Mouse (Mus musculus): ENCODE data around the gene Tceal9.
"Not testable (repeated sequence)": the region's sequence is repeated elsewhere in the genome, so short reads cannot be mapped to it uniquely, and the experiment has no call there.

The Tceal9 gene

DNA sequence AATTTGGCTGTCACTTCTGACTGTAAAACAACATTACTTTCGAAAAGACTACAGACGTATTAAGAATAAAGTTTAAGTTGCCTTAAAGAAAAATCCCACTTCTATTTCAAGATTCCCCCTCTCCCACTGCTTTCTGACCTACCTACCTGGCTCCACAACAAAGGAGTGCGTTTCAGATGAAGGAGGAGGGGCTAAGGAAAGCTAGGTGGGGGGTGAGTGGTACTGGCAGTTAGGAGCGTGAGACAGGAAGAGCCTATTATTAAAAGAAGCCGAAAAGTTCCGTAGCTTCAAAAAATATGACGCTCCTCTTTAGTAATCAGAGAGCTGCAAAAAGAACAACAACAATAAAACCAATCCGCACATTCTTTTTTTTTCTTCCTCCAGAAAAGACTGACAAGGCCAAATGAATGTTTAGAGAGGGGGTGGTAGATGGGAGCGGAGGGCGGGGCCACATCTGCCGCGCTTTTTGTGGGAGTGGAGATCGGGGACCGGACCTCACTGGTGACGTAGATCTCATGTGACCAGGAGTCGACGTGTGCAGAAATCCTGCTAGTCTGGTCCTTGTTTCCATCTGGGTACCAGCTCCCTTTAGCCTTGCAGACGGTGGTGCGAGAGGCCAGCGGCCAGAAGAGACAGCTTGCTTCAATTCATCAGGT, at the start of gene Tceal9:
Gene Tceal9, plus strand, starts transcription at position 506 of the 656 bp plus-strand sequence.
- peak; percentile 38 to 40 for DNase-seq (ENCODE audit: low spot score in 2 of 2)

DNA sequence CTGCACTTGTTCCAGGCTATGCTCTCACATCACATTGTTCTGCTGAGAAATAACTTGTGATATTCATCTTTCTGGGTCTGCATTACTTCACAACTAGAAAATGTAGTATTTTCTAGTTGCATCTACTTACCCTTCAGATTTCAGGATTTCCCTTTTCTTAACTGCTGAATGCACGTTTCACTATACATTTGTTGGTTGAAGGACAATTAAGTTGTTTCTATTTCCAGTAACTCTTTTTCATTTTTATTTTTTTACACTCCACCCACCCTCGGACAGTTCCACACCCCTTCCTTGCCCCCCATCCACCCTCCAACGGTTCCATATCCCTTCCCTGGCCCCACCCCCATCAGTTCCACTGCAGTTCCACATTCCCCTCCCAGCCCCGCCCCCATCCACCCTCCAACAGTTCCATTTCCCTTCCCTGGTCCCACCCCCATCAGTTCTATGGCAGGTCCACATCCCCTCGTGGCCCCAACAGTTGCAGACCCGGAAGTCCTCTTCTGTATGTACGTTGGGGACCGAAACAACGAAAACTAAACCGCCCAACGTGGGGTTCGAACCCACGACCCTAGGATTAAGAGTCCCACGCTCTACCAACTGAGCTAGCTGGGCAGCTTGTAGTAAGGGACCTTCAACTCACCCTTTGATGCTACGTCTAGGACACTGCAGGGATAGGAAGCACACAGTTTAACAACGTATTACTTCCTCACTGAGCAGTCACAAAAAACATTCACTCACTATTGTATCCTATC, 49.5 kb upstream of the Tceal9 start:
- DNase-seq (ENCODE audit: low spot score in 2 of 2), result no peak

- peak; percentile 7 to 32 for DNase-seq (ENCODE audit: low spot score in 2 of 2)
Measured at GRCm38 (mm10) chrX:136196873-136197272, 48.0 kb upstream of the Tceal9 start.

- DNase-seq (ENCODE audit: low spot score in 2 of 2), result no peak
Measured at GRCm38 (mm10) chrX:136203257-136203656, 41.6 kb upstream of the Tceal9 start.

GRCm38 (mm10) chrX:136203664-136204066, 41.2 kb upstream of the Tceal9 start, which contains the start of gene Tceal5:
TSS of gene Tceal5 (minus strand) at chrX:136203876.
- no peak for DNase-seq (ENCODE audit: low spot score in 2 of 2)

- no peak for DNase-seq (ENCODE audit: low spot score in 2 of 2)
Measured at GRCm38 (mm10) chrX:136204406-136204805, 40.5 kb upstream of the Tceal9 start.

GRCm38 (mm10) chrX:136213396-136213795, 31.5 kb upstream of the Tceal9 start:
- DNase-seq (ENCODE audit: low spot score in 2 of 2), result no peak

GRCm38 (mm10) chrX:136214729-136215677, 29.9 kb upstream of the Tceal9 start, which contains the start of the genes Tceal7 and Bex1:
TSS of gene Tceal7 (plus strand) at chrX:136214779.
TSS of gene Bex1 (minus strand) at chrX:136215513.
- DNase-seq (ENCODE audit: low spot score in 2 of 2), result not testable (repeated sequence)

DNA sequence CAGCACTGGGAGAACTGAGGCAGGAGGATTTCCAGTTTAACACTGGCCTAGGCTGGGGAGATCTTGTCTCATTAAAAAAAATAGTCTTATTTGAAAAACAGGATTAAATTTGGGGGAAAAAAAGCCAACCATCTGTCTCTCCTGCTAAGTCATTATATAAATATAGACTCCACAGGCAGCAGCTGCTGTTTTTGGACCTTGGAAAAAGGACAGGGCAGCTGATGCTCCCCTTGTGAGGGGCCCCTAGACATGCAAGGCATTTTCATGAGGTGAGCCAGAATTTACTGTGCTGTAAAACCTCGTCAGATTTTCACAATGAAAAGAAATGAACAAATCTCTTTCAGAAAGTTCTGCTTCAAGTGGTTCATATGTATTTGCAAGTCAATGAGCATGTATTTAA, 28.6 kb upstream of the Tceal9 start:
- no peak for DNase-seq (ENCODE audit: low spot score in 2 of 2)

DNA sequence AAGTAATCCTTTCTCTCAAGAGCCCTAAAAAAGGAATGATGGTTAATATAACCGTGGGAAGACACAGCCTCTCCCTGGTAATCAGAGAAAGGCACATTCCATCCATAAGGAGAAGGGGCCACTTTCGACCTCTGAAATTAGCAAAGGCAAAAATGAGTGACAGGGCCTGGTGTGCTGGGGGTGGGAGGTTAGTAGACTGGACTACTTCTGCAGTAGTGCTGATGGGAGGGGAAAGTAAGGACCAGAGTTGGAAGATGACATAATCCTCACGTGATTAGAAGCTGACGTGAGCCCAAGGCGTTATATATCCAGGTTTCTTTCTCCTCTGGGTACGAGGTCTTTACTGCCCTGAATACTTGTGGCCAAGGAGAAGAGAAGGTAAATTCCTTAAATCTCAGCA, 21.2 kb upstream of the Tceal9 start:
- DNase-seq (ENCODE audit: low spot score in 2 of 2), result no peak

DNA sequence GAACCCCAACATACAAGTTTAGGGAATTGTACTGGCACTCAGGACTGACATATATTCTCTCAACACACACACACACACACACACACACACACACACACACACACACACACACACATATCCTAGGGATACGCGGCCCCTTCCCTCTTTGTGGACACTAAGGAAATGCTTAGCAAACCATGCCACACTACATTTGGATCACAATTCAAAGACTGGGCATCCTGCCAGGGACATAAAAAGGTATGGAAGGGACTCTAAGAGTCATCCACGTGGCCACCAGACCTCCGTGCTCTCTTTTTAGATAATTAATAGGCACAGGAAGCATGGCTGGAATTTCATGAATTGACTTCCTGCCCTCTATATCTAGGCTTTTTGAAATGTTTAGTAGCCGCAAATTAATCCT, 17.1 kb upstream of the Tceal9 start:
- DNase-seq (ENCODE audit: low spot score in 2 of 2), result no peak

DNA sequence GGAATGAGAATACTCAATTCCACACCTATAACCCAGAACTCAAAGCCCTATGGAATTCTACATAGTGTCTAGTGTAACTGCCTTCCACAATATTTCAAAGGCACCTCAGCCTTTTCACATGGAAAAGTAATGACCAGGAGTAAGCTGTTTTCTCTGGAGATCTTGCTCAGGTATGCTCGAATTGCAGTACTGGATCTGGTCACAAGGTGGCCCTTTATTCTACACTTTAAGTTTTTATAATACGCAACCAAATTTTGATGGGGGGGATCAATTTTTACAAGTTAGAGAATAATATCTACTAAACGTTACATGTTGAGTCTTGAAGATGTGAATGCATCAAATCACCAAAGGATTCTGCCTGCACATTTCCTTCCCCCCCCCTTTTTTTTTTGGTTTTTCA, 6.8 kb upstream of the Tceal9 start:
- no peak for DNase-seq (ENCODE audit: low spot score in 2 of 2)

DNA sequence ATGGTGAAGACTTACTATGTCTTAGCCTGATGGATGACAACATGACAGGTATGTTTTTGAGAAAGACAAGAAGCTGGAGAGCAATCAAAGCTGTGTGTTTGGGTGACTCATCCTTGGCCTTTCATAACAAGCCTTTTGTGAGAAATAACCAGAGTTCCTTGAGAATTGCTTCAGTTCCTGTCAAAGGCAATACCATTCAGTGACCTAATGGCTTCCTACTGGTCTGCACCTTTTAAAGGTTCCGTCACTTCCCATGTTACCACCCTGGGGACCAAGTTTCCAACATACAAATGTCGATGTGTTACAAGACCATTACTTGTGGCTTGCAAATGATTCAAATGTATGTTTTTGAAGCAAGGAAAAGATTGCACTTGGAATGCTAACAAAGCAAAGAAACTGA, 1.7 kb upstream of the Tceal9 start:
- no peak for DNase-seq (ENCODE audit: low spot score in 2 of 2)

GRCm38 (mm10) chrX:136245521-136246071, 717 bp downstream of the Tceal9 start:
- no peak for DNase-seq (ENCODE audit: low spot score in 2 of 2)

GRCm38 (mm10) chrX:136248811-136249210, 3.9 kb downstream of the Tceal9 start:
- DNase-seq (ENCODE audit: low spot score in 2 of 2), result no peak

GRCm38 (mm10) chrX:136249671-136250070, 4.8 kb downstream of the Tceal9 start:
- DNase-seq (ENCODE audit: low spot score in 2 of 2), result no peak

DNA sequence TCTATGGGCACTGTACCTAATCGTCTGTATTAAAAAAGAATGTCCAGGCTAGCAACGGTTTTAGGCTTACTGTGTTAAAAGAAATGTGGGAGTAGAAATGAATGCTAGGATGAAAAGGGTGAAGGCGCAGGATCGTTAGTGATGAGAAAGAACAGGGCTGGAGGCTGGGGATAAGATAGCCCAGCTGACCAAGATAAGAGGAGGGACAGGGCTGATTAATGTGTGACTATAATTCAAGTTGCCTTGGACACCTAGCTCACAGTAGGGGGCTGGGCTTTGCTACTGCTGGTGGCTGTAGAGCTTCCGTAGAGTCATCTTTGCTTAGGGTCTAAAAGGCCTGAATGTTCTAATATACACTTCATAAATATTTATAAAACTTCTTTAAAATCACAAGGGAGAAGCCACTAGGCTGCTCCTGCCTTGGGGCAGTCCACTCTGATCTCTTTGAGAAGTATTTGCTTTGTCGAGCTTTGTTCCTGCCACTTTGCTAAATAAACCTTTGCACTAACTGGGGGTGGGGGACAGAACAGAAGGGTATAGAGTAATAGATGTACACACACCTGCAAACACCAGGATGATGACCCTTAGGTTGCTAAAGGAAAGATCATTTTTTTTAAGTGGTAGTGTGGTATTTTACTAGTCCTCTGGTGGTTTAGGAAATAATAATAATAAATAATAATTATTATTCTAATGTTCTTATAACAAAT, 7.3 kb downstream of the Tceal9 start:
- DNase-seq (ENCODE audit: low spot score in 2 of 2), result no peak

DNA sequence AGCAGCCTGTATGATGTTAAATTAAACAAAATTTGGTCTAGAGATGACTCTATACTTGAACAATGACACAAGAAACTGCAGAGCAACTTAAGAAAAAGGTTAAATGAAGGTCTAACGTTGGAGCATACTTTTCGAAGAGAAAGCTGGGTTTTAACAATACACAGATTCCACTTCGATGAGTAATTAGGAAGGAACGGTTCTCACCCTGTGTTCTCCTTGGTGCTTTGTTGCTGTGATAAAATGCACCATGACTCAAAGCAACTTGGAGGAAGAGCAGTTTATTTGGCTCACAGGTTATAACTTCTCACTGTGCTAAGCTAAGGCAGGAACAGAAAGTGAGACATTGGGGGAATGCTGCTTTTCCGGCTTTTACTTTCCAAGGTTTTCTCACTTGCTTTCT, 22.8 kb downstream of the Tceal9 start:
- DNase-seq (ENCODE audit: low spot score in 2 of 2), result no peak

GRCm38 (mm10) chrX:136268173-136268572, 23.3 kb downstream of the Tceal9 start:
- no peak for DNase-seq (ENCODE audit: low spot score in 2 of 2)

DNA sequence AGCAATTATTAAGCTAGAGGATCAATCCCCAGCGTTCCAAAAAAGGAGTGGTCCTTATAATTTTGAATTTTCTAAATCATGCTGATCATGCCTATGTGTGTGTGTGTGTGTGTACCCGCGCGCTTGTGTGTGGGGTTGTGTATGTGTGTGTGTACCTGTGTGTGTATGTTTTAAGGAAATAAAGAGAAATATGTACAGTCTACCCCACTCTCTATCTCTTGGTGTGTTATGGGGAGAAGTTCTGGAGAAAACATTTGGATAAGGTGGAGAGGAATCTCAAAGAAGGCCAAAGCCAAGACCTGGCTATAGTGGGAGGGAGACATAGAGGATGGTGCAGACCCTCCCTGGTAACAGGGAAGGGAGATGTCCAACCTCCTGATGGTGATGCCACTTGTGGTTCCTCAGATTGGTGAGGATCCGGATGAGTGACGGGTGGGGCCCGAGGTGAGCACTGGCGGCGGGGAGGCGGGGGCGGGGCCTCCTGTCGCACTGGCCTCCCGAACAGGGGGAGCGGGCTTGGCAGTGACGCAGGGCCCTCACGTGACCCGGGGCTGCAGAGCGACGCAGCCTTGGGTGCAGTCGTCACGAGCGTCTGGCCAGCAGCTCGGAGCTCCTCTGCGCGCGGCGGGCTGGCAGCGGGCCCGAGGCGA, 25.0 kb downstream of the Tceal9 start, which contains the start of gene Bex3:
Gene Bex3, plus strand, starts transcription at position 511 of the 650 bp plus-strand sequence.
- DNase-seq (ENCODE audit: low spot score in 2 of 2), result peak in 1 of 2 experiments; percentile 7
